Mouse (Mus musculus): ENCODE results near the gene A730009L09Rik. TPM values are rescaled to one million over a fixed set of nuclear protein-coding genes. Genes with fewer than 3 reads are reported as not detected.

A730009L09Rik gene
- polyA plus RNA-seq, 1 experiment from 2014 or later = 0.09 TPM

Other genes with a start within 250 kb of the A730009L09Rik start
- gene Mrpl39, start 220.6 kb downstream of the A730009L09Rik start, polyA plus RNA-seq (2015; fragmentation: Nextera tagmentation; extraction: Ambion mirVana) = 35.6 and 37.9 TPM in 2 replicates

All from hindbrain, embryonic 15.5 days (tissue).